Mouse (Mus musculus): ENCODE measurements around the gene Serpinb9d.
"Not testable (repeated sequence)": the region's sequence is repeated elsewhere in the genome, so short reads cannot be mapped to it uniquely, and the experiment has no call there.

Gene Serpinb9d

DNA sequence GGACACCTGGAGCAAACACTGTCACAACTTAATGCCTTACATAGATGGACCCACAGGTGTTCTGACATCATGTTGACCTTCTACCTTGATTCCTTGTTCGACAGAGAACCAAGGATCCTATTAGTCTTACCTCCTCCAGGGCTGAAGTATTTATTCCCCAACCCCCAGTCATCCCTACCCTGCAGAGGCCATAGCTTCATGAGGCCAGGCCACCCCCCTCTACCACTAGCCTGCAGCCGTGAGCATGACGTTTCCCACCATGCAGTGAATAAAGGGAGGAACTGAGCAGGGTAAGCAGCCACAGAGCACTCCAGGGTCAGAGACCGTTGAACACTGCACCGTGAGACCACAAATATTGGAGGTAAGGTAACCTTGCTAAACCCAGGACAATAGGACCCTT is at the start of gene Serpinb9d:
TSS of gene Serpinb9d (plus strand) at position 301 of the 400 bp plus-strand sequence.
- DNase-seq (ENCODE audit: low spot score in 2 of 2): no peak

DNA sequence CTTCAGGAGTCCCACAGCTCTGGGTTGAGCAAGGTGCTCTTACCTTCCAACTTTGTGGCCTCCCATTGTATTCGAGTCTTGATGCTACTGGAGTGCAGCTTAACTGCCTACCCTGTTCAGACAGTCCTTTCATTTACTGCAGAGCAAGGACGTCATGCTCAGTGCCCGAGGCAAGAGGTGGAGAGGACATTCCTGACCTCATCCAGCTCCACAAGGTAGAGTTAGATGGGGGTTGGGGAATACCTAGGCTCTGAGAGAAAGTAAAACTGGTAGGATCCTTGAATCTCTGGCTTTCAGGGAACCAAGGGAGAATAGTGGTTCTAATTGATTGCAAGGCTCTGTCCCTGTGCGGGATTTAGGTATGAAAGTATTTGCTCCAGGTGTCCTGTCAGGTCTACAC is 33.1 kb upstream of the Serpinb9d start, which contains the start of gene Serpinb9c:
TSS of gene Serpinb9c (minus strand) at position 101 of the 400 bp plus-strand sequence.
- no peak for DNase-seq (ENCODE audit: low spot score in 2 of 2)

GRCm38 (mm10) chr13:33190486-33190885 is 2.3 kb upstream of the Serpinb9d start:
- not testable (repeated sequence) for DNase-seq (ENCODE audit: low spot score in 2 of 2)

- DNase-seq (ENCODE audit: low spot score in 2 of 2): no peak
Measured at GRCm38 (mm10) chr13:33199740-33200139, 7.0 kb downstream of the Serpinb9d start.

DNA sequence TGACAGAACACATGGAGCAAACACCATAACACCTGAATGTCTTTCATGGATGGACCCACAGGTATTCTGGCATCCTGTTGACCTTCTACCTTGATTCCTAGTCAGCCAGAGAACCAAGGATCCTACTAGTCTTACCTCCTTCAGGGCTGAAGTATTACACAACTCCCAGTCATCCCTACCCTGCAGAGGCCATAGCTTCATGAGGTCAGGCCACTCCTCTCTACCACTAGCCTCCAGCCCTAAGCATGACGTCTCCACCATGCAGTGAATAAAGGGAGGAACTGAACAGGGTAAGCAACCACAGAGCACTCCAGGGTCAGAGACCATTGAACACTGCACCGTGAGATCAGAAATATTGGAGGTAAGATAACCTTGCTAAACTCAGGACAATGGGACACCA is 56.6 kb downstream of the Serpinb9d start, which contains the start of gene Serpinb9e:
TSS of gene Serpinb9e (plus strand) at position 301 of the 400 bp plus-strand sequence.
- not testable (repeated sequence) for DNase-seq (ENCODE audit: low spot score in 2 of 2)
